Mouse (Mus musculus) liver, embryonic 11.5 days (tissue): ENCODE data around the gene Rad51b. TPM values are rescaled to one million over a fixed set of nuclear protein-coding genes. Genes with fewer than 3 reads are reported as not detected.

Source experiments
- ATAC-seq: fragments of 200-750 bp; cut with Nextera tagmentation; replicated peaks from 2 replicates; pipeline ENCODE4 v1.8.0; 2017; ENCODE audit warnings: moderate number of reproducible peaks, mild to moderate bottlenecking, moderate TSS enrichment, moderate library complexity; ENCODE audit not compliant: low FRiP score
- DNase-seq: peaks from one replicate; pipeline ENCODE4 v3.0.0-alpha.2; 2017; ENCODE audit warnings: low spot score
- H3K27ac ChIP-seq: fragments of 300-500 bp; sonication (generic); 2 replicates; pipeline ENCODE4 v1.5.1; 2014; ENCODE audit warnings: mild to moderate bottlenecking, low read depth, low read length, control low read depth
- H3K27me3 ChIP-seq: fragments of 300-500 bp; sonication (generic); replicated peaks from 2 replicates; pipeline ENCODE4 v1.6.1; 2014; ENCODE audit warnings: low read length, mixed read lengths; ENCODE audit not compliant: control insufficient read depth, insufficient read depth
- H3K36me3 ChIP-seq: fragments of 300-500 bp; sonication (generic); 2 replicates; pipeline ENCODE4 v1.6.1; 2014; ENCODE audit warnings: mild to moderate bottlenecking, low read length, moderate library complexity, mixed read lengths; ENCODE audit not compliant: control insufficient read depth, insufficient read depth
- H3K4me1 ChIP-seq: fragments of 300-500 bp; sonication (generic); replicated peaks from 2 replicates; pipeline ENCODE4 v1.6.1; 2014; ENCODE audit warnings: low read length, mixed read lengths; ENCODE audit not compliant: control insufficient read depth, insufficient read depth
- H3K4me2 ChIP-seq: fragments of 300-500 bp; sonication (generic); 2 replicates; pipeline ENCODE4 v1.6.1; 2014; ENCODE audit warnings: mild to moderate bottlenecking, control low read depth, moderate library complexity
- H3K4me3 ChIP-seq: fragments of 300-500 bp; sonication (generic); 2 replicates; pipeline ENCODE4 v1.5.1; 2014; ENCODE audit warnings: low read depth, low read length, control low read depth
- H3K9ac ChIP-seq: fragments of 300-500 bp; sonication (generic); 2 replicates; pipeline ENCODE4 v1.6.1; 2014; ENCODE audit warnings: low read depth, low read length, control low read depth
- H3K9me3 ChIP-seq: fragments of 300-500 bp; sonication (generic); 2 replicates; pipeline ENCODE4 v1.6.1; 2016; ENCODE audit warnings: low read length, inconsistent platforms, mixed read lengths; ENCODE audit not compliant: control insufficient read depth
- WGBS: fragments of 180-500 bp; shearing (Covaris S2); extraction: QIAGEN DNeasy Blood & Tissue Kit; methylation state at CpG from one replicate; pipeline ENCODE4 v1.1.7; 2014; 5-methylcytosine and 5-hydroxymethylcytosine counted together
- polyA plus RNA-seq: library from polyadenylated mRNA; unstranded; fragments of >200 nt; fragmentation: Nextera tagmentation; extraction: Ambion mirVana; gene quantifications from 2 replicates; pipeline ENCODE4 v1.2.1, GENCODE M21; 2014

Rad51b gene
- polyA plus RNA-seq, 1 experiment from 2014 or later, result 8.3 TPM

GRCm38 (mm10) chr12:79676251-79676650 is 379.2 kb downstream of the Rad51b start:
- WGBS, result 87% methylated on average over 6 of the region's 6 CpGs

GRCm38 (mm10) chr12:79676896-79677295 is 379.8 kb downstream of the Rad51b start:
- Histone ChIP-seq H3K27me3 (no peaks in the 10 kb centered on the region), H3K9me3 (no peaks in the 10 kb centered on the region), H3K27ac (no peak overlapping the region), H3K36me3 (no peaks in the 10 kb centered on the region), H3K4me1 (0 out of 2 replicates have a peak, but pooled peaks cover 2% of the 10 kb centered on the region), H3K4me2 (no peak overlapping the region), H3K4me3 (no peak overlapping the region), H3K9ac (no peak overlapping the region)
- DNase-seq (no peak), ATAC-seq (no peak)
- 52% methylated on average over 5 of the region's 5 CpGs for WGBS

More at GRCm38 (mm10) chr12:79676251-79676650, 379.2 kb downstream of the Rad51b start:
- H3K36me3 ChIP-seq, result no peaks in the 10 kb centered on the region
- no peak overlapping the region for H3K27ac ChIP-seq
- H3K4me2 ChIP-seq, result no peak overlapping the region
- no peak overlapping the region for H3K9ac ChIP-seq
- ATAC-seq (no peak), DNase-seq (no peak)
- no peaks in the 10 kb centered on the region for H3K9me3 ChIP-seq
- no peak overlapping the region for H3K4me3 ChIP-seq
- H3K4me1 ChIP-seq, result 0 out of 2 replicates have a peak, but pooled peaks cover 2% of the 10 kb centered on the region
- H3K27me3 ChIP-seq, result no peaks in the 10 kb centered on the region

- Histone ChIP-seq H3K9me3 (no peaks in the 10 kb centered on the region), H3K36me3 (no peaks in the 10 kb centered on the region), H3K27me3 (no peaks in the 10 kb centered on the region), H3K4me3 (no peak overlapping the region), H3K9ac (no peak overlapping the region), H3K27ac (no peak overlapping the region), H3K4me2 (no peak overlapping the region), H3K4me1 (peaks cover 8% of the 10 kb centered on the region)
- ATAC-seq (no peak), DNase-seq (no peak)
- 79% methylated on average over 11 of the region's 11 CpGs for WGBS
These were observed 382.3 kb downstream of the Rad51b start for GRCm38 (mm10) chr12:79679251-79679901.

GRCm38 (mm10) chr12:79679941-79680697 is 383.0 kb downstream of the Rad51b start:
- ATAC-seq (no peak), DNase-seq (no peak)
- Histone ChIP-seq H3K9ac (no peak overlapping the region), H3K9me3 (no peaks in the 10 kb centered on the region), H3K4me3 (no peak overlapping the region), H3K36me3 (no peaks in the 10 kb centered on the region), H3K4me2 (no peak overlapping the region), H3K27me3 (no peaks in the 10 kb centered on the region), H3K4me1 (peaks cover 8% of the 10 kb centered on the region), H3K27ac (no peak overlapping the region)
- 85% methylated on average over 9 of the region's 9 CpGs for WGBS

GRCm38 (mm10) chr12:79680698-79681072 is 383.6 kb downstream of the Rad51b start:
- no peaks in the 10 kb centered on the region for H3K9me3 ChIP-seq
- H3K27ac ChIP-seq, result no peak overlapping the region
- H3K36me3 ChIP-seq, result no peaks in the 10 kb centered on the region
- no peak overlapping the region for H3K4me2 ChIP-seq
- no peak overlapping the region for H3K4me3 ChIP-seq
- H3K4me1 ChIP-seq, result peaks cover 8% of the 10 kb centered on the region
- H3K27me3 ChIP-seq, result no peaks in the 10 kb centered on the region
- H3K9ac ChIP-seq, result no peak overlapping the region
- DNase-seq (no peak), ATAC-seq (no peak)
- 75% methylated on average over 3 of the region's 3 CpGs for WGBS

- no peak overlapping the region for H3K4me2 ChIP-seq
- no peak for DNase-seq
- no peak overlapping the region for H3K9ac ChIP-seq
- H3K36me3 ChIP-seq, result no peaks in the 10 kb centered on the region
- no peaks in the 10 kb centered on the region for H3K27me3 ChIP-seq
- peaks cover 8% of the 10 kb centered on the region for H3K4me1 ChIP-seq
- ATAC-seq, result no peak
- H3K4me3 ChIP-seq, result no peak overlapping the region
- 87% methylated on average over 6 of the region's 6 CpGs for WGBS
- no peak overlapping the region for H3K27ac ChIP-seq
- H3K9me3 ChIP-seq, result no peaks in the 10 kb centered on the region
These were observed 384.5 kb downstream of the Rad51b start for GRCm38 (mm10) chr12:79681571-79681970.

- Histone ChIP-seq H3K4me3 (no peak overlapping the region), H3K9ac (no peak overlapping the region), H3K36me3 (no peaks in the 10 kb centered on the region), H3K9me3 (no peaks in the 10 kb centered on the region), H3K4me2 (no peak overlapping the region), H3K27me3 (no peaks in the 10 kb centered on the region), H3K4me1 (peaks cover 12% of the 10 kb centered on the region), H3K27ac (no peak overlapping the region; the same call in 1 of the 2 replicates)
- DNase-seq (no peak), ATAC-seq (no peak)
- 49% methylated on average over 3 of the region's 3 CpGs for WGBS
These were observed 386.3 kb downstream of the Rad51b start for GRCm38 (mm10) chr12:79683350-79683749.

- WGBS, result 61% methylated on average over 4 of the region's 4 CpGs
- Histone ChIP-seq H3K9ac (no peak overlapping the region), H3K27ac (no peak overlapping the region), H3K4me2 (no peak overlapping the region), H3K4me3 (no peak overlapping the region), H3K9me3 (no peaks in the 10 kb centered on the region), H3K4me1 (peaks cover 12% of the 10 kb centered on the region), H3K36me3 (no peaks in the 10 kb centered on the region), H3K27me3 (no peaks in the 10 kb centered on the region)
- ATAC-seq (no peak), DNase-seq (no peak)
These were observed 386.7 kb downstream of the Rad51b start for GRCm38 (mm10) chr12:79683759-79684158.

DNA sequence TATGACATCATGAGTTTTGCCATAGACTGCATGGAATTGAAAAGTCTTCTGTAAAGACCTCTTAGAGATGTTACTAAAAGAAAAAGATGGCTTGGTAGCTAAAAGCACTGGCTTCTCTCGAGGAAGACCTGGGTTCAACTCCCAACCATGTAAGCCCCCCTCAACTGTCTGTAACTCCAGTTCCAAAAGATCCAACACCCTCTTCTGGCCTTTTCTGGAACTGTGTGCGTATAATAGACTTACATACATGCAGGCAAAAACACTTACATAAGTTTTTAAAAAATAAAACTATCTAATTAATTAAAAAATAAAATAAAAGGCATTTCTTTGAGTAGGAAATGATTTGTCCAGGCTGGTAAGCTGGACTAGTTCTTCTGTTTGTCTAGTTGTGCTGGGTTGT is 387.3 kb downstream of the Rad51b start:
- no peak for ATAC-seq
- no peak overlapping the region for H3K4me2 ChIP-seq
- no peak overlapping the region for H3K9ac ChIP-seq
- H3K27me3 ChIP-seq, result no peaks in the 10 kb centered on the region
- no peaks in the 10 kb centered on the region for H3K36me3 ChIP-seq
- H3K4me3 ChIP-seq, result no peak overlapping the region
- peaks cover 12% of the 10 kb centered on the region for H3K4me1 ChIP-seq
- DNase-seq, result no peak
- H3K9me3 ChIP-seq, result no peaks in the 10 kb centered on the region
- H3K27ac ChIP-seq, result no peak overlapping the region
- WGBS, result 85% methylated on average over 2 of the region's 2 CpGs
